Mouse (Mus musculus): ENCODE measurements around the gene Wwtr1. TPM values are rescaled to one million over a fixed set of nuclear protein-coding genes. Genes with fewer than 3 reads are reported as not detected.

Gene Wwtr1
- polyA plus RNA-seq, 1 experiment from 2014 or later: 15.5 TPM

- Histone ChIP-seq H3K36me3 (ENCODE audit: control insufficient read depth, insufficient read depth, low read length) (no peaks in the 10 kb centered on the region), H3K9me3 (replicated peaks; ENCODE audit: control insufficient read depth, low read length) (no peaks in the 10 kb centered on the region), H3K4me1 (ENCODE audit: control insufficient read depth, insufficient read depth, low read length) (peaks cover 14% of the 10 kb centered on the region), H3K27me3 (ENCODE audit: control insufficient read depth, insufficient read depth, low read length) (no peaks in the 10 kb centered on the region), H3K4me2 (ENCODE audit: low read depth, low read length) (peak overlapping the region; percentile 9; the same call in 1 of the 2 replicates), H3K9ac (ENCODE audit: low read length) (no peak overlapping the region), H3K4me3 (replicated peaks; ENCODE audit: low read length) (no peak overlapping the region), H3K27ac (ENCODE audit: low read length) (peak overlapping the region; percentile 78)
- peak; percentile 89 for ATAC-seq (ENCODE audit: insufficient read depth, low FRiP score)
- 30% methylated on average over 8 of the region's 8 CpGs for WGBS
Measured at GRCm38 (mm10) chr3:57487455-57488153, 88.1 kb downstream of the Wwtr1 start.

- 85% methylated on average over 4 of the region's 4 CpGs for WGBS
- H3K4me1 ChIP-seq (ENCODE audit: control insufficient read depth, insufficient read depth, low read length): peaks cover 14% of the 10 kb centered on the region
- H3K27me3 ChIP-seq (ENCODE audit: control insufficient read depth, insufficient read depth, low read length): no peaks in the 10 kb centered on the region
- no peak overlapping the region for H3K4me2 ChIP-seq (ENCODE audit: low read depth, low read length)
- H3K27ac ChIP-seq (ENCODE audit: low read length): no peak overlapping the region
- H3K9ac ChIP-seq (ENCODE audit: low read length): no peak overlapping the region
- H3K9me3 ChIP-seq (replicated peaks; ENCODE audit: control insufficient read depth, low read length): no peaks in the 10 kb centered on the region
- ATAC-seq (ENCODE audit: insufficient read depth, low FRiP score): no peak
- H3K4me3 ChIP-seq (replicated peaks; ENCODE audit: low read length): no peak overlapping the region
- no peaks in the 10 kb centered on the region for H3K36me3 ChIP-seq (ENCODE audit: control insufficient read depth, insufficient read depth, low read length)
Measured at GRCm38 (mm10) chr3:57486068-57486467, 89.6 kb downstream of the Wwtr1 start.

- no peak overlapping the region for H3K4me3 ChIP-seq (replicated peaks; ENCODE audit: low read length)
- no peak overlapping the region for H3K9ac ChIP-seq (ENCODE audit: low read length)
- no peak overlapping the region for H3K27ac ChIP-seq (ENCODE audit: low read length)
- no peaks in the 10 kb centered on the region for H3K27me3 ChIP-seq (ENCODE audit: control insufficient read depth, insufficient read depth, low read length)
- no peaks in the 10 kb centered on the region for H3K9me3 ChIP-seq (replicated peaks; ENCODE audit: control insufficient read depth, low read length)
- no peak for ATAC-seq (ENCODE audit: insufficient read depth, low FRiP score)
- WGBS: 69% methylated on average over 5 of the region's 5 CpGs
- H3K36me3 ChIP-seq (ENCODE audit: control insufficient read depth, insufficient read depth, low read length): no peaks in the 10 kb centered on the region
- H3K4me1 ChIP-seq (ENCODE audit: control insufficient read depth, insufficient read depth, low read length): peaks cover 5% of the 10 kb centered on the region
- no peak overlapping the region for H3K4me2 ChIP-seq (ENCODE audit: low read depth, low read length)
Measured at GRCm38 (mm10) chr3:57481981-57482380, 93.7 kb downstream of the Wwtr1 start.

DNA sequence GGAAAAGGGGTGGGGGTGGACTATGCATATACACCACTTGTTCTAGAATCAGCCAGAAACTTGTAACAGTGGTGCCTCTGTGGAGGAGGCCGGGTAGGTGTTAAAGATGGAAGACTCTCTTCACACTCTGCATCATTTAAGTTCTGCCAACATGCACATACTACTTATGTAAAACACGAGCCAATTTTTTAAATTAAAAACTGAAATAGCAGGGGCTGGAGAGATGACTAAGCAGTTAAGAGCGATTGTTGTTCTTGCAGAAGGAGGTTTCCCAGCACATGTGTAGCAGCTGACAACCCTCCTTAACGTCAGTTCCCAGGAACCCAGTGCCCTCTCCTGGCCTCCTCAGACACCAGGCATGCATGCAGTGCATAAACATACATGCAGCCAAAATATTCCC, 95.1 kb downstream of the Wwtr1 start:
- Histone ChIP-seq H3K4me2 (ENCODE audit: low read depth, low read length) (no peak overlapping the region), H3K36me3 (ENCODE audit: control insufficient read depth, insufficient read depth, low read length) (0 out of 2 replicates have a peak, but pooled peaks cover 6% of the 10 kb centered on the region), H3K9ac (ENCODE audit: low read length) (no peak overlapping the region), H3K9me3 (replicated peaks; ENCODE audit: control insufficient read depth, low read length) (no peaks in the 10 kb centered on the region), H3K4me1 (ENCODE audit: control insufficient read depth, insufficient read depth, low read length) (no peaks in the 10 kb centered on the region), H3K27ac (ENCODE audit: low read length) (no peak overlapping the region), H3K27me3 (ENCODE audit: control insufficient read depth, insufficient read depth, low read length) (no peaks in the 10 kb centered on the region), H3K4me3 (replicated peaks; ENCODE audit: low read length) (no peak overlapping the region)
- ATAC-seq (ENCODE audit: insufficient read depth, low FRiP score): no peak
- 55% methylated on average over 4 of the region's 4 CpGs for WGBS

DNA sequence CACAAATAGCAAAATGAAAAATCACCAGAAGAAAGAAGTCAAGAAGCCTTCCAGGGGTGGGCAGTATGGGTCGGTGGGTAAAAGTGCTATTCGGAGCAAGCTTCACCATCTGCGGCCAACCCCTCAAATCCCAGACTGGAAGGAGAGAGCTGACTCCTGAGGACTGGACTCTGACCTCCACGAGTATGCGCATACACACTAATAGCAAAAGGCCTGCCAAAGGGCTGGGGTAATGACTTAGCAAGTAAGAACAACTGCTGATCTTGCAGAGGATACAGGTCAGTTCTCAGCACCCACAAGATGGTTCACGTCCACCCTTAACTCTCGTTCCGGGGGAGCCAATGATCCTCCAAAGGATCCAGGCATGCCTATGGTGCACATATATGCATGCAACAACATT, 101.3 kb downstream of the Wwtr1 start:
- 87% methylated on average over 8 of the region's 8 CpGs for WGBS
- Histone ChIP-seq H3K27ac (ENCODE audit: low read length) (no peak overlapping the region), H3K4me3 (replicated peaks; ENCODE audit: low read length) (no peak overlapping the region), H3K27me3 (ENCODE audit: control insufficient read depth, insufficient read depth, low read length) (no peaks in the 10 kb centered on the region), H3K9ac (ENCODE audit: low read length) (no peak overlapping the region), H3K4me1 (ENCODE audit: control insufficient read depth, insufficient read depth, low read length) (peaks cover 9% of the 10 kb centered on the region; the same call in 1 of the 2 replicates), H3K36me3 (ENCODE audit: control insufficient read depth, insufficient read depth, low read length) (0 out of 2 replicates have a peak, but pooled peaks cover 6% of the 10 kb centered on the region), H3K9me3 (replicated peaks; ENCODE audit: control insufficient read depth, low read length) (no peaks in the 10 kb centered on the region), H3K4me2 (ENCODE audit: low read depth, low read length) (no peak overlapping the region)
- ATAC-seq (ENCODE audit: insufficient read depth, low FRiP score): no peak

DNA sequence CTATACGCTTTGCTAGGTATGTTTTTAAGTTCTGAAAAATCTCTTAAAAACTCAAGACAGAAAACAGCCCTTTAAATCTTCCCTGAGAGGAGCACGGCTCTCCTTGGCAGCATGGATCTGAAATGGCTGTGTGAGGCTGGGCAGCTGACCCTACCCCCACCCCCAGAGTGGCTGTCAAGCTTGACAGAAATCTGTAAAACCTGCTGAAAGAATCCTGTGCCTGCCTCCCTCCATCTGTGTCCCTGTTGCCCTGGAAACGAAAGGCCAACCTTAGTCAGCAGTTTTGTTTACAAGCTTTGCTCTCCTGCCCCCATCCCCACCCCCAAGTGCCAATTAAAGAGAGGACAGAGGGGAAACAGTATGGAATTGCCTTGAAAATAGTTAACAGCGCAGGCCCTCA, 103.3 kb downstream of the Wwtr1 start:
- Histone ChIP-seq H3K9me3 (replicated peaks; ENCODE audit: control insufficient read depth, low read length) (no peaks in the 10 kb centered on the region), H3K4me3 (replicated peaks; ENCODE audit: low read length) (no peak overlapping the region), H3K27ac (ENCODE audit: low read length) (no peak overlapping the region), H3K4me2 (ENCODE audit: low read depth, low read length) (no peak overlapping the region), H3K36me3 (ENCODE audit: control insufficient read depth, insufficient read depth, low read length) (0 out of 2 replicates have a peak, but pooled peaks cover 6% of the 10 kb centered on the region), H3K4me1 (ENCODE audit: control insufficient read depth, insufficient read depth, low read length) (peaks cover 9% of the 10 kb centered on the region; the same call in 1 of the 2 replicates), H3K9ac (ENCODE audit: low read length) (no peak overlapping the region), H3K27me3 (ENCODE audit: control insufficient read depth, insufficient read depth, low read length) (no peaks in the 10 kb centered on the region)
- ATAC-seq (ENCODE audit: insufficient read depth, low FRiP score): no peak
- 60% methylated on average over 4 of the region's 4 CpGs for WGBS

DNA sequence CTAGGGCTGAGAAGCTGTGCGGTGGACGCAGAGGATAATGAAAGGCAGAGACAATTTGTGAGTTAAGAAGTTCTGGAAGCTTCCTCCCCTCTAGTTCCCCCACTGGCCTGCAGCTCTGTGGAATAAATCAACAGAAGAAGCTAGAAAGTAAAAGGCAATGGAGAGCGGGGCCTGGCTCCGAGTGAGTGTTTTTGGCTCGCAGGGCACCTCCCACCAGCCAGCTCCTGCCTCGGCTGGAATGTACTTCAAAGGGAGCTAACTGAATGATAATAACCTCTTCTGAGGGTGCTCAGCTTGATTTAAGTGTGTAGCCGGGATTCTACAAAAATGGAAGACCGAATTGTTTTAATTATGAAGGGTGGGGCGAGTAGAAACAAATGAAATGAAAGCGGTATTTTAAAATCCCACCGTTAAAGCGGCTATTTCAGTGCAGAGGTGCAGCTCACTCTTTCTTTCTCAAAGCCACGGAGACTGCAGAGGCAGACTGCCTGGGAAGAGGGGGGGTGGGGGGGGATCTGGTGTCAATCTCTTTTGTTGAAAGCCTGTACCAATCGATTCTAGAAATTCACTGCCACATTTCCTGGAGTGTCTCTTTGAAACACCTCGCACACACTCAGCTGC, 104.6 kb downstream of the Wwtr1 start:
- H3K4me3 ChIP-seq (replicated peaks; ENCODE audit: low read length): peak overlapping the region; percentile 19
- no peaks in the 10 kb centered on the region for H3K9me3 ChIP-seq (replicated peaks; ENCODE audit: control insufficient read depth, low read length)
- H3K27ac ChIP-seq (ENCODE audit: low read length): peak overlapping the region; percentile 86
- H3K27me3 ChIP-seq (ENCODE audit: control insufficient read depth, insufficient read depth, low read length): no peaks in the 10 kb centered on the region
- peak overlapping the region; percentile 34 for H3K9ac ChIP-seq (ENCODE audit: low read length)
- H3K36me3 ChIP-seq (ENCODE audit: control insufficient read depth, insufficient read depth, low read length): 0 out of 2 replicates have a peak, but pooled peaks cover under 1% of the 10 kb centered on the region
- peaks cover 9% of the 10 kb centered on the region; the same call in 1 of the 2 replicates for H3K4me1 ChIP-seq (ENCODE audit: control insufficient read depth, insufficient read depth, low read length)
- peak; percentile 54; the same call in 1 of the 2 replicates for ATAC-seq (ENCODE audit: insufficient read depth, low FRiP score)
- peak overlapping the region; percentile 50 for H3K4me2 ChIP-seq (ENCODE audit: low read depth, low read length)
- WGBS: 10% methylated on average over 15 of the region's 15 CpGs

GRCm38 (mm10) chr3:57470326-57470725, 105.4 kb downstream of the Wwtr1 start:
- Histone ChIP-seq H3K9ac (ENCODE audit: low read length) (peak overlapping the region; percentile 34; the same call in 1 of the 2 replicates), H3K9me3 (replicated peaks; ENCODE audit: control insufficient read depth, low read length) (no peaks in the 10 kb centered on the region), H3K4me1 (ENCODE audit: control insufficient read depth, insufficient read depth, low read length) (peaks cover 9% of the 10 kb centered on the region; the same call in 1 of the 2 replicates), H3K27ac (ENCODE audit: low read length) (peak overlapping the region; percentile 86), H3K27me3 (ENCODE audit: control insufficient read depth, insufficient read depth, low read length) (no peaks in the 10 kb centered on the region), H3K4me2 (ENCODE audit: low read depth, low read length) (peak overlapping the region; percentile 50), H3K4me3 (replicated peaks; ENCODE audit: low read length) (no peak overlapping the region), H3K36me3 (ENCODE audit: control insufficient read depth, insufficient read depth, low read length) (no peaks in the 10 kb centered on the region)
- ATAC-seq (ENCODE audit: insufficient read depth, low FRiP score): peak; percentile 45; the same call in 1 of the 2 replicates
- WGBS: 13% methylated on average over 5 of the region's 5 CpGs

- H3K9me3 ChIP-seq (replicated peaks; ENCODE audit: control insufficient read depth, low read length): no peaks in the 10 kb centered on the region
- H3K9ac ChIP-seq (ENCODE audit: low read length): no peak overlapping the region
- no peak overlapping the region for H3K4me2 ChIP-seq (ENCODE audit: low read depth, low read length)
- no peaks in the 10 kb centered on the region for H3K27me3 ChIP-seq (ENCODE audit: control insufficient read depth, insufficient read depth, low read length)
- no peak overlapping the region for H3K27ac ChIP-seq (ENCODE audit: low read length)
- 96% methylated on average over 3 of the region's 3 CpGs for WGBS
- peaks cover 9% of the 10 kb centered on the region; the same call in 1 of the 2 replicates for H3K4me1 ChIP-seq (ENCODE audit: control insufficient read depth, insufficient read depth, low read length)
- H3K36me3 ChIP-seq (ENCODE audit: control insufficient read depth, insufficient read depth, low read length): no peaks in the 10 kb centered on the region
- no peak for ATAC-seq (ENCODE audit: insufficient read depth, low FRiP score)
- H3K4me3 ChIP-seq (replicated peaks; ENCODE audit: low read length): no peak overlapping the region
Measured at GRCm38 (mm10) chr3:57469325-57469724, 106.4 kb downstream of the Wwtr1 start.

All from stomach, embryonic 16.5 days (tissue).